Mouse (Mus musculus) limb, embryonic 10.5 days (tissue): ENCODE measurements around the gene Cers6. TPM values are rescaled to one million over a fixed set of nuclear protein-coding genes. Genes with fewer than 3 reads are reported as not detected.

Experiments used
- DNase-seq: peaks from one replicate; pipeline ENCODE4 v3.0.0-alpha.2; 2017; ENCODE audit warnings: low spot score
- H3K27ac ChIP-seq: fragments of 300-500 bp; sonication (generic); 2 replicates; pipeline ENCODE4 v1.5.1; 2016; ENCODE audit warnings: mild to moderate bottlenecking
- H3K27me3 ChIP-seq: fragments of 300-500 bp; sonication (generic); 2 replicates; pipeline ENCODE4 v1.6.1; 2016; ENCODE audit warnings: low read depth, mild to moderate bottlenecking; ENCODE audit not compliant: poor library complexity, severe bottlenecking
- H3K36me3 ChIP-seq: fragments of 300-500 bp; sonication (generic); 2 replicates; pipeline ENCODE4 v1.6.1; 2016; ENCODE audit warnings: mild to moderate bottlenecking, moderate library complexity
- H3K4me1 ChIP-seq: fragments of 300-500 bp; sonication (generic); 2 replicates; pipeline ENCODE4 v1.6.1; 2016
- H3K4me3 ChIP-seq: fragments of 300-500 bp; sonication (generic); 2 replicates; pipeline ENCODE4 v1.5.1; 2016; ENCODE audit warnings: mild to moderate bottlenecking, moderate library complexity
- H3K9me3 ChIP-seq: fragments of 300-500 bp; sonication (generic); replicated peaks from 2 replicates; pipeline ENCODE4 v1.6.1; 2016; ENCODE audit warnings: mild to moderate bottlenecking
- WGBS: fragments of 180-500 bp; shearing (Covaris S2); methylation state at CpG from one replicate; pipeline ENCODE4 v1.1.7; 2016; 5-methylcytosine and 5-hydroxymethylcytosine counted together
- polyA plus RNA-seq: library from polyadenylated mRNA; unstranded; fragments of >200 nt; fragmentation: Nextera tagmentation; extraction: Ambion mirVana; gene quantifications from 2 replicates; pipeline ENCODE4 v1.2.1, GENCODE M21; 2016

Cers6 gene
- polyA plus RNA-seq, 1 experiment from 2014 or later: 25.4 TPM

- Histone ChIP-seq H3K36me3 (no peaks in the 10 kb centered on the region), H3K4me3 (peak overlapping the region; percentile 64), H3K27me3 (peaks cover 11% of the 10 kb centered on the region; the same call in 1 of the 2 replicates), H3K27ac (no peak overlapping the region), H3K4me1 (peaks cover 27% of the 10 kb centered on the region), H3K9me3 (no peaks in the 10 kb centered on the region)
- no peak for DNase-seq
- 31% methylated on average over 6 of the region's 6 CpGs for WGBS
Observed at GRCm38 (mm10) chr2:68863561-68863960, 2.3 kb downstream of the Cers6 start.

GRCm38 (mm10) chr2:68864366-68864765, 3.1 kb downstream of the Cers6 start:
- peaks cover 27% of the 10 kb centered on the region for H3K4me1 ChIP-seq
- H3K9me3 ChIP-seq: no peaks in the 10 kb centered on the region
- DNase-seq: no peak
- no peaks in the 10 kb centered on the region for H3K36me3 ChIP-seq
- H3K4me3 ChIP-seq: no peak overlapping the region
- H3K27ac ChIP-seq: no peak overlapping the region
- H3K27me3 ChIP-seq: peaks cover 11% of the 10 kb centered on the region; the same call in 1 of the 2 replicates
- 83% methylated on average over 2 of the region's 2 CpGs for WGBS

GRCm38 (mm10) chr2:68867148-68867547, 5.9 kb downstream of the Cers6 start:
- Histone ChIP-seq H3K36me3 (no peaks in the 10 kb centered on the region), H3K27ac (no peak overlapping the region), H3K9me3 (no peaks in the 10 kb centered on the region), H3K27me3 (no peaks in the 10 kb centered on the region), H3K4me3 (no peak overlapping the region), H3K4me1 (peaks cover 20% of the 10 kb centered on the region)
- 62% methylated on average over 4 of the region's 4 CpGs for WGBS
- no peak for DNase-seq

GRCm38 (mm10) chr2:68870999-68871780, 9.9 kb downstream of the Cers6 start:
- H3K27ac ChIP-seq: no peak overlapping the region
- no peak for DNase-seq
- WGBS: 86% methylated on average over 17 of the region's 17 CpGs
- no peaks in the 10 kb centered on the region for H3K36me3 ChIP-seq
- H3K4me1 ChIP-seq: peaks cover 18% of the 10 kb centered on the region
- H3K4me3 ChIP-seq: no peak overlapping the region
- no peaks in the 10 kb centered on the region for H3K9me3 ChIP-seq
- no peaks in the 10 kb centered on the region for H3K27me3 ChIP-seq

GRCm38 (mm10) chr2:68873086-68873485, 11.8 kb downstream of the Cers6 start:
- Histone ChIP-seq H3K4me1 (peaks cover 18% of the 10 kb centered on the region), H3K27me3 (no peaks in the 10 kb centered on the region), H3K4me3 (no peak overlapping the region), H3K9me3 (no peaks in the 10 kb centered on the region), H3K36me3 (no peaks in the 10 kb centered on the region), H3K27ac (no peak overlapping the region)
- WGBS: 86% methylated on average over 6 of the region's 6 CpGs
- no peak for DNase-seq

- Histone ChIP-seq H3K4me1 (peaks cover 18% of the 10 kb centered on the region), H3K27ac (no peak overlapping the region), H3K4me3 (no peak overlapping the region), H3K27me3 (no peaks in the 10 kb centered on the region), H3K9me3 (no peaks in the 10 kb centered on the region), H3K36me3 (peaks cover 3% of the 10 kb centered on the region; the same call in 1 of the 2 replicates)
- DNase-seq: no peak
- 73% methylated on average over 15 of the region's 15 CpGs for WGBS
Observed at GRCm38 (mm10) chr2:68873653-68874441, 12.6 kb downstream of the Cers6 start.

GRCm38 (mm10) chr2:68874575-68874974, 13.3 kb downstream of the Cers6 start:
- Histone ChIP-seq H3K4me3 (no peak overlapping the region), H3K4me1 (peaks cover 18% of the 10 kb centered on the region), H3K27me3 (no peaks in the 10 kb centered on the region), H3K36me3 (peaks cover 3% of the 10 kb centered on the region; the same call in 1 of the 2 replicates), H3K27ac (no peak overlapping the region), H3K9me3 (no peaks in the 10 kb centered on the region)
- WGBS: 85% methylated on average over 6 of the region's 6 CpGs
- no peak for DNase-seq

- Histone ChIP-seq H3K4me1 (peaks cover 4% of the 10 kb centered on the region), H3K27ac (no peak overlapping the region), H3K4me3 (no peak overlapping the region), H3K27me3 (no peaks in the 10 kb centered on the region), H3K9me3 (no peaks in the 10 kb centered on the region), H3K36me3 (peaks cover 3% of the 10 kb centered on the region; the same call in 1 of the 2 replicates)
- WGBS: 94% methylated on average over 4 of the region's 4 CpGs
- no peak for DNase-seq
Observed at GRCm38 (mm10) chr2:68879071-68879651, 17.9 kb downstream of the Cers6 start.

GRCm38 (mm10) chr2:68884573-68884972, 23.3 kb downstream of the Cers6 start:
- Histone ChIP-seq H3K4me1 (peaks cover 19% of the 10 kb centered on the region), H3K27ac (no peak overlapping the region), H3K9me3 (no peaks in the 10 kb centered on the region), H3K4me3 (no peak overlapping the region), H3K27me3 (no peaks in the 10 kb centered on the region), H3K36me3 (no peaks in the 10 kb centered on the region)
- 82% methylated on average over 7 of the region's 7 CpGs for WGBS
- no peak for DNase-seq

GRCm38 (mm10) chr2:68885206-68885605, 24.0 kb downstream of the Cers6 start:
- no peaks in the 10 kb centered on the region for H3K36me3 ChIP-seq
- no peak for DNase-seq

GRCm38 (mm10) chr2:68885766-68886496, 24.7 kb downstream of the Cers6 start:
- H3K4me3 ChIP-seq: no peak overlapping the region
- H3K36me3 ChIP-seq: no peaks in the 10 kb centered on the region
- H3K27ac ChIP-seq: peak overlapping the region; percentile 66
- no peaks in the 10 kb centered on the region for H3K27me3 ChIP-seq
- WGBS: 34% methylated on average over 4 of the region's 4 CpGs
- peak; percentile 56 for DNase-seq
- H3K9me3 ChIP-seq: no peaks in the 10 kb centered on the region
- peaks cover 19% of the 10 kb centered on the region for H3K4me1 ChIP-seq

More at GRCm38 (mm10) chr2:68885206-68885605, 24.0 kb downstream of the Cers6 start:
- H3K4me3 ChIP-seq: no peak overlapping the region
- H3K9me3 ChIP-seq: no peaks in the 10 kb centered on the region
- no peaks in the 10 kb centered on the region for H3K27me3 ChIP-seq
- H3K27ac ChIP-seq: no peak overlapping the region
- 87% methylated on average over 2 of the region's 2 CpGs for WGBS
- H3K4me1 ChIP-seq: peaks cover 19% of the 10 kb centered on the region

GRCm38 (mm10) chr2:68886661-68887060, 25.4 kb downstream of the Cers6 start:
- Histone ChIP-seq H3K4me1 (peaks cover 19% of the 10 kb centered on the region), H3K9me3 (no peaks in the 10 kb centered on the region), H3K27me3 (no peaks in the 10 kb centered on the region), H3K4me3 (no peak overlapping the region), H3K36me3 (no peaks in the 10 kb centered on the region), H3K27ac (0 out of 2 replicates have a peak overlapping the region, but pooled peaks have one; percentile 66)
- no peak for DNase-seq
- WGBS: 87% methylated on average over 4 of the region's 4 CpGs
